Mouse (Mus musculus) embryonic facial prominence, embryonic 10.5 days (tissue): Measurements from ENCODE around the gene Inpp5a. TPM values are rescaled to one million over a fixed set of nuclear protein-coding genes. Genes with fewer than 3 reads are reported as not detected.

Experiments used
- DNase-seq: peaks from one replicate; pipeline ENCODE4 v3.0.0-alpha.2; 2017; ENCODE audit warnings: low spot score
- H3K27ac ChIP-seq: fragments of 300-500 bp; sonication (generic); replicated peaks from 2 replicates; pipeline ENCODE4 v1.5.1; 2016; ENCODE audit warnings: mild to moderate bottlenecking
- H3K27me3 ChIP-seq: fragments of 300-500 bp; sonication (generic); replicated peaks from 2 replicates; pipeline ENCODE4 v1.6.1; 2016; ENCODE audit warnings: low read depth, mild to moderate bottlenecking; ENCODE audit not compliant: poor library complexity, severe bottlenecking
- H3K36me3 ChIP-seq: fragments of 300-500 bp; sonication (generic); replicated peaks from 2 replicates; pipeline ENCODE4 v1.6.1; 2016; ENCODE audit warnings: mild to moderate bottlenecking, moderate library complexity
- H3K4me1 ChIP-seq: fragments of 300-500 bp; sonication (generic); 2 replicates; pipeline ENCODE4 v1.6.1; 2016
- H3K4me3 ChIP-seq: fragments of 300-500 bp; sonication (generic); 2 replicates; pipeline ENCODE4 v1.5.1; 2016; ENCODE audit warnings: mild to moderate bottlenecking, moderate library complexity
- H3K9me3 ChIP-seq: fragments of 300-500 bp; sonication (generic); 2 replicates; pipeline ENCODE4 v1.6.1; 2016; ENCODE audit warnings: mild to moderate bottlenecking
- WGBS: fragments of 180-500 bp; shearing (Covaris S2); methylation state at CpG from one replicate; pipeline ENCODE4 v1.1.7; 2016; 5-methylcytosine and 5-hydroxymethylcytosine counted together
- polyA plus RNA-seq: library from polyadenylated mRNA; unstranded; fragments of >200 nt; fragmentation: Nextera tagmentation; extraction: Ambion mirVana; gene quantifications from 2 replicates; pipeline ENCODE4 v1.2.1, GENCODE M21; 2016

Inpp5a gene
- polyA plus RNA-seq, 1 experiment from 2014 or later: 16.8 TPM

- WGBS: 84% methylated on average over 1 of the region's 1 CpGs
- H3K4me3 ChIP-seq: no peak overlapping the region
- no peak for DNase-seq
These were observed 151.7 kb downstream of the Inpp5a start for GRCm38 (mm10) chr7:139540601-139541000.

GRCm38 (mm10) chr7:139541422-139541821 is 152.5 kb downstream of the Inpp5a start:
- H3K27me3 ChIP-seq: peaks cover 90% of the 10 kb centered on the region

More at GRCm38 (mm10) chr7:139540601-139541000, 151.7 kb downstream of the Inpp5a start:
- H3K27ac ChIP-seq: no peak overlapping the region
- peaks cover 7% of the 10 kb centered on the region for H3K36me3 ChIP-seq
- H3K9me3 ChIP-seq: no peaks in the 10 kb centered on the region
- peaks cover 15% of the 10 kb centered on the region for H3K4me1 ChIP-seq
- H3K27me3 ChIP-seq: peaks cover 90% of the 10 kb centered on the region

GRCm38 (mm10) chr7:139544706-139545625 is 156.1 kb downstream of the Inpp5a start:
- Histone ChIP-seq H3K27me3 (peaks cover 81% of the 10 kb centered on the region), H3K4me1 (peaks cover 34% of the 10 kb centered on the region), H3K4me3 (no peak overlapping the region), H3K36me3 (no peaks in the 10 kb centered on the region; the same call in 1 of the 2 replicates), H3K27ac (0 out of 2 replicates have a peak overlapping the region, but pooled peaks have one; percentile 10), H3K9me3 (no peaks in the 10 kb centered on the region)
- 51% methylated on average over 12 of the region's 12 CpGs for WGBS
- peak; percentile 42 for DNase-seq

More at GRCm38 (mm10) chr7:139541422-139541821, 152.5 kb downstream of the Inpp5a start:
- peaks cover 21% of the 10 kb centered on the region for H3K4me1 ChIP-seq
- WGBS: 85% methylated on average over 6 of the region's 6 CpGs
- no peaks in the 10 kb centered on the region for H3K9me3 ChIP-seq
- peaks cover 5% of the 10 kb centered on the region; the same call in 1 of the 2 replicates for H3K36me3 ChIP-seq
- no peak for DNase-seq
- H3K27ac ChIP-seq: no peak overlapping the region
- H3K4me3 ChIP-seq: no peak overlapping the region

GRCm38 (mm10) chr7:139547325-139547724 is 158.4 kb downstream of the Inpp5a start:
- Histone ChIP-seq H3K4me1 (peaks cover 49% of the 10 kb centered on the region), H3K27ac (no peak overlapping the region), H3K4me3 (no peak overlapping the region), H3K9me3 (no peaks in the 10 kb centered on the region), H3K27me3 (peaks cover 77% of the 10 kb centered on the region), H3K36me3 (no peaks in the 10 kb centered on the region; the same call in 1 of the 2 replicates)
- no peak for DNase-seq
- WGBS: 81% methylated on average over 2 of the region's 2 CpGs

GRCm38 (mm10) chr7:139550086-139550783 is 161.3 kb downstream of the Inpp5a start:
- WGBS: 73% methylated on average over 3 of the region's 3 CpGs
- H3K27me3 ChIP-seq: peaks cover 73% of the 10 kb centered on the region
- H3K4me3 ChIP-seq: no peak overlapping the region
- DNase-seq: no peak
- no peaks in the 10 kb centered on the region for H3K9me3 ChIP-seq
- 0 out of 2 replicates have a peak overlapping the region, but pooled peaks have one; percentile 15 for H3K27ac ChIP-seq
- H3K4me1 ChIP-seq: peaks cover 38% of the 10 kb centered on the region
- H3K36me3 ChIP-seq: no peaks in the 10 kb centered on the region

- no peak for DNase-seq
- Histone ChIP-seq H3K4me1 (peaks cover 31% of the 10 kb centered on the region), H3K4me3 (no peak overlapping the region), H3K9me3 (no peaks in the 10 kb centered on the region), H3K27me3 (peaks cover 64% of the 10 kb centered on the region), H3K27ac (no peak overlapping the region), H3K36me3 (no peaks in the 10 kb centered on the region)
- 55% methylated on average over 2 of the region's 2 CpGs for WGBS
These were observed 162.6 kb downstream of the Inpp5a start for GRCm38 (mm10) chr7:139551519-139551918.

GRCm38 (mm10) chr7:139556331-139556730 is 167.4 kb downstream of the Inpp5a start:
- peaks cover 19% of the 10 kb centered on the region for H3K4me1 ChIP-seq
- WGBS: 50% methylated on average over 5 of the region's 5 CpGs
- H3K9me3 ChIP-seq: no peaks in the 10 kb centered on the region
- no peak overlapping the region for H3K27ac ChIP-seq
- peaks cover 10% of the 10 kb centered on the region; the same call in 1 of the 2 replicates for H3K36me3 ChIP-seq
- no peak for DNase-seq
- H3K27me3 ChIP-seq: peaks cover 78% of the 10 kb centered on the region
- no peak overlapping the region for H3K4me3 ChIP-seq

GRCm38 (mm10) chr7:139556746-139557526 is 168.0 kb downstream of the Inpp5a start:
- Histone ChIP-seq H3K4me1 (peaks cover 15% of the 10 kb centered on the region), H3K36me3 (peaks cover 10% of the 10 kb centered on the region; the same call in 1 of the 2 replicates), H3K27ac (no peak overlapping the region), H3K9me3 (no peaks in the 10 kb centered on the region), H3K4me3 (no peak overlapping the region), H3K27me3 (peaks cover 81% of the 10 kb centered on the region)
- 21% methylated on average over 10 of the region's 10 CpGs for WGBS
- no peak for DNase-seq

- H3K27me3 ChIP-seq: peaks cover 65% of the 10 kb centered on the region
- H3K27ac ChIP-seq: no peak overlapping the region
- 91% methylated on average over 10 of the region's 10 CpGs for WGBS
- DNase-seq: no peak
- no peak overlapping the region for H3K4me3 ChIP-seq
- H3K9me3 ChIP-seq: no peaks in the 10 kb centered on the region
- peaks cover 10% of the 10 kb centered on the region; the same call in 1 of the 2 replicates for H3K36me3 ChIP-seq
- peaks cover 18% of the 10 kb centered on the region for H3K4me1 ChIP-seq
These were observed 170.8 kb downstream of the Inpp5a start for GRCm38 (mm10) chr7:139559659-139560058.

GRCm38 (mm10) chr7:139563425-139563824 is 174.5 kb downstream of the Inpp5a start:
- no peak for DNase-seq
- 81% methylated on average over 4 of the region's 4 CpGs for WGBS

GRCm38 (mm10) chr7:139564161-139564560 is 175.3 kb downstream of the Inpp5a start:
- H3K36me3 ChIP-seq: peaks cover 4% of the 10 kb centered on the region; the same call in 1 of the 2 replicates
- no peaks in the 10 kb centered on the region for H3K9me3 ChIP-seq
- WGBS: 90% methylated on average over 2 of the region's 2 CpGs
- no peak overlapping the region for H3K4me3 ChIP-seq
- peaks cover 4% of the 10 kb centered on the region; the same call in 1 of the 2 replicates for H3K4me1 ChIP-seq
- H3K27ac ChIP-seq: no peak overlapping the region
- DNase-seq: no peak
- peaks cover 38% of the 10 kb centered on the region for H3K27me3 ChIP-seq

More at GRCm38 (mm10) chr7:139563425-139563824, 174.5 kb downstream of the Inpp5a start:
- Histone ChIP-seq H3K9me3 (no peaks in the 10 kb centered on the region), H3K4me3 (no peak overlapping the region), H3K4me1 (peaks cover 7% of the 10 kb centered on the region; the same call in 1 of the 2 replicates), H3K27ac (no peak overlapping the region), H3K27me3 (peaks cover 45% of the 10 kb centered on the region), H3K36me3 (peaks cover 10% of the 10 kb centered on the region; the same call in 1 of the 2 replicates)
